Mouse (Mus musculus) bone marrow macrophage, adult 2 months (primary cell): ENCODE results near the gene Bhlha15. TPM values are rescaled to one million over a fixed set of nuclear protein-coding genes. Genes with fewer than 3 reads are reported as not detected.

Experiments
- H3K27ac ChIP-seq: 2 replicates; pipeline ENCODE4 v1.5.1; 2012; ENCODE audit warnings: low read depth, low read length; ENCODE audit not compliant: insufficient read depth
- H3K4me1 ChIP-seq: 2 replicates; pipeline ENCODE4 v1.6.1; 2012; ENCODE audit warnings: low read length; ENCODE audit not compliant: control insufficient read depth, insufficient read depth
- H3K4me3 ChIP-seq: 2 replicates; pipeline ENCODE4 v1.5.1; 2012; ENCODE audit warnings: mild to moderate bottlenecking, low read length, moderate library complexity; ENCODE audit not compliant: insufficient read depth
- CTCF ChIP-seq: IDR thresholded peaks from 2 replicates; pipeline ENCODE4 v1.5.1; 2012; ENCODE audit warnings: low read depth, mild to moderate bottlenecking, low read length, moderate library complexity
- POLR2A ChIP-seq: IDR thresholded peaks from 2 replicates; pipeline ENCODE4 v1.6.1; 2012; ENCODE audit warnings: mild to moderate bottlenecking, low read depth, low read length, borderline replicate concordance
- polyA plus RNA-seq: library from polyadenylated mRNA; stranded (reverse); fragments of >200 nt; gene quantifications from 2 replicates; pipeline ENCODE4 v1.2.4, GENCODE M21; 2012; ENCODE audit not compliant: missing spikeins, insufficient read depth, insufficient read length

Bhlha15 gene
- polyA plus RNA-seq, 1 experiment = not detected

DNA sequence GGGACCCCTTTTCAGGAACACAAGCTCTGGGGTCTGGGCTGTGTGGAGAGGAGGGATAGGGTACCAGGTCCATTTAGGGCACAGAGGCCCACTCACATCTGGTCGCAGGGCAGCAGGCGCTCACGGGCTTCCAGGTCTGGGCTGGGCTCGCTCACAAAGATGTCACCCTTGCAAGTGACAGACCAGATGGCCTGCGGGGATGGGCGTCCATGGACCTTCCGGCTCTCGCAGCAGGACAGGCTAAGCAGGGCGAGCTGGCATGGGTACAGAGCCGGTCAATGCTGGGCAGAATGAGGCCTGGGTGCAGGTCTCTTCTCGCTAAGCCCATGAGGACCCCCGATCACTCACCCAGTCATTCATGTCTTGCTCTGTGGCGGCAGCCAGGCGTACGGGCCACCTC, 16.0 kb downstream of the Bhlha15 start:
- Histone ChIP-seq H3K4me1 (no peaks in the 10 kb centered on the region), H3K4me3 (no peak overlapping the region), H3K27ac (no peak overlapping the region)
- TF ChIP-seq CTCF (no peak), POLR2A (no peak)

- TF ChIP-seq CTCF = peak; percentile 94
- no peak for TF ChIP-seq POLR2A
- H3K4me1 ChIP-seq = no peaks in the 10 kb centered on the region
Observed at GRCm38 (mm10) chr5:144207478-144207877, 17.4 kb downstream of the Bhlha15 start.

GRCm38 (mm10) chr5:144214453-144214852, 24.4 kb downstream of the Bhlha15 start:
- no peak overlapping the region for H3K4me3 ChIP-seq
- peaks cover 27% of the 10 kb centered on the region for H3K4me1 ChIP-seq
- no peak overlapping the region for H3K27ac ChIP-seq
- TF ChIP-seq POLR2A (no peak), CTCF (peak; percentile 43; the same call in 1 of the 2 replicates)

More at GRCm38 (mm10) chr5:144207478-144207877, 17.4 kb downstream of the Bhlha15 start:
- no peak overlapping the region for H3K27ac ChIP-seq
- H3K4me3 ChIP-seq = no peak overlapping the region

- H3K27ac ChIP-seq = no peak overlapping the region
- peaks cover 42% of the 10 kb centered on the region for H3K4me1 ChIP-seq
- no peak overlapping the region for H3K4me3 ChIP-seq
- TF ChIP-seq CTCF = no peak
- TF ChIP-seq POLR2A = no peak
Observed at GRCm38 (mm10) chr5:144215992-144216391, 25.9 kb downstream of the Bhlha15 start.

DNA sequence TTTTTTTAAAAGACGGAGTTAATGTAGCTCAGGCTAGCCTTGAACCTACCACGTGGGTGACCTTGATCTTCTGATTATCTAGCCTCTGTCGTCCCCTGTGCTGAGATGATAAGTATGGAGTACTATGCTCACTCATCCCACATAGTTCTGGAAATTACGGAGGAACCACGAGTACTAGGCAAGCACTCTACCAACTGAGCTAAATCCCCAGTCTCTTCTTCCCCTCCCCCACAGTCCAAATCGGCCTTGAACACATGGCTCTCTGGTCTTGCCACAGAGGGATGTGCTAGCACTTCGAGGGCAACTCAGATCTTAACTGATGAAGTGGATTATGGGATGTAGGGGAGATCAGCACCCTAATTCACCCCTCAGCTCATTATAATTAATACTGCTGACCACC, 28.0 kb downstream of the Bhlha15 start:
- H3K4me3 ChIP-seq = no peak overlapping the region
- TF ChIP-seq CTCF (no peak), POLR2A (no peak)
- H3K4me1 ChIP-seq = peaks cover 50% of the 10 kb centered on the region
- no peak overlapping the region for H3K27ac ChIP-seq

GRCm38 (mm10) chr5:144219306-144219705, 29.2 kb downstream of the Bhlha15 start:
- TF ChIP-seq POLR2A = no peak
- no peak for TF ChIP-seq CTCF
- peaks cover 50% of the 10 kb centered on the region for H3K4me1 ChIP-seq

GRCm38 (mm10) chr5:144219936-144220335, 29.9 kb downstream of the Bhlha15 start:
- H3K4me3 ChIP-seq = no peak overlapping the region
- H3K4me1 ChIP-seq = peaks cover 57% of the 10 kb centered on the region
- peak overlapping the region; percentile 32 for H3K27ac ChIP-seq
- TF ChIP-seq POLR2A = no peak
- no peak for TF ChIP-seq CTCF

More at GRCm38 (mm10) chr5:144219306-144219705, 29.2 kb downstream of the Bhlha15 start:
- Histone ChIP-seq H3K4me3 (no peak overlapping the region), H3K27ac (peak overlapping the region; percentile 32)

DNA sequence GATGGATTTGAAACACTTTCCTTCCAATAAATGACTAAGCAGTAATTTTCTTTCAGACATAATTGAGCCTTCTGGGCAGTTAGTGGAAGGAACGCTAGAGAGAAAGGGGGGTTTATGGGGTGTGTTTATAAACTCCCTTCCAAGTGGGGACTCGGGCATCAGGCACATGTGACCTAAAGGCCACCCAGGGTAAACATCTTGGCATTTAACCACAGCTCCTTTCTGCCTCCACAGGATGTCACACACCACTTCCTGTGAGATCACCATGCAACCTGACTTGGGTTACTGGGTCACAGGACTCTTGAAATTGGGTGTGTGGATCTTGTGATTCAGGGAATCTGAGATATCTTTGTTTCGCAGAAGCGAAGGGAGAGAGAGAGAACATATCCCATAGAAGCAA, 31.2 kb downstream of the Bhlha15 start:
- Histone ChIP-seq H3K4me1 (peaks cover 52% of the 10 kb centered on the region), H3K27ac (peak overlapping the region; percentile 96), H3K4me3 (peak overlapping the region; percentile 83)
- no peak for TF ChIP-seq CTCF
- TF ChIP-seq POLR2A = no peak

DNA sequence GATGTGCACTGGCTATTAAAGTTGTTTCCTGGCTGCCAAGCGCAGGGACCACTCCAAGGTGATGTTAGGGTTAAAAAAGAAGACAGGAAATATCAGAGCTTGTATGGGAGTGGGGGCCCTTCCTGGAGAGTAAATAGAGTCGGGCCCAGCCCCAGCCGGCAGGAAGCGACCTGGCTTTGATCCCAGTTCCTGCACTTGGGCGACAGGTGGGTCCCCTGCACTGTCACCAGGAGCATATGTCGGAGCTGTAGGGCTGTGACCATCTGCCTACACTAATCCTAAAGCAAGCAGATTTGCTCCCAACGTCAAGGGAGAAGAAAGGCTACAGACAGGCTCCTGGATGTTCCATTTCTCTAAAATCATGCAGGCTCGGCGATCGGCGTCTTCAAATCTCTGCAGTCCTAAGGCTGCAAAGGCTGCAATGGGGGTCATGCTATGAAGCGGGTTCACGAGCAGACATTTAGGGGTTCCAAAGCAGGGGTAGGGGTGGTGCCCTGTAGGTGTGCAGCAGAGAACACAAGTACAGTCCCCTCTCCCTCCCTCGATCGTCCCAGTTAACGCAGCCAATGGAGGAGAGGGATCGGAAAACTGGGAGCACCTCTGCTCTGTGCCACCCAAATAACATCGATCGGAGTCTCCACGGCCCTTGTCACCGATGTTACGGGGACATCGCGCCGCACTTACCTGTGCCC, 32.9 kb downstream of the Bhlha15 start:
- Histone ChIP-seq H3K27ac (peak overlapping the region; percentile 96), H3K4me3 (peak overlapping the region; percentile 83), H3K4me1 (peaks cover 46% of the 10 kb centered on the region)
- TF ChIP-seq POLR2A (no peak; the same call in 1 of the 2 replicates), CTCF (no peak)

DNA sequence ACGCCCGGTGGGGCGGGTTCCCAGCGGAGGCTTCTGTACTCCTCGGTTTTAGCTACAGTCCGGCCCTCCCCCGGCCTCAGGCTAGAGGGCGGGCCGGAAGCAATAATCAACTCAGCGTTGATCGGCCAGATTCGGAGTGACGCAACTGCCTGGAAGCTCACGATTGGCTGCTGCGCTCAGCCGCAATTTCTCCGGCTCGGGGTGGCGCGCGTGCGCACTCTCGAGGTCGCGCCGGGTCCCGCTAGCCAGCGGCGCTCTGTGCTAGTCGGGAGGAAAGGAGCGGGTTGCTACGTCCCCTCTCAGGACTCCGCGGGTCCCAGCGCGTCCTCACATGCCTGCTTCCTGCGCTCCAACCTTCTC, 33.4 kb downstream of the Bhlha15 start, which contains the start of gene Tecpr1:
Gene Tecpr1 (minus strand): TSS at position 113 of the 360 bp plus-strand sequence.
- no peak for TF ChIP-seq POLR2A
- no peak for TF ChIP-seq CTCF
- Histone ChIP-seq H3K4me3 (peak within 1 kb of the TSS; percentile 100), H3K4me1 (peaks cover 42% of the 10 kb centered on the region), H3K27ac (peak within 1 kb of the TSS; percentile 96)
